Mouse (Mus musculus) liver, embryonic 14.5 days (tissue): ENCODE measurements around the gene Csad. TPM values are rescaled to one million over a fixed set of nuclear protein-coding genes. Genes with fewer than 3 reads are reported as not detected.
A peak's percentile ranks its signal among the peaks of the same experiment; 100 is the strongest.

ENCODE experiments used
- ATAC-seq: fragments of 200-750 bp; cut with Nextera tagmentation; 2 replicates; pipeline ENCODE4 v1.8.0; 2017; ENCODE audit warnings: moderate number of reproducible peaks, mild to moderate bottlenecking, moderate library complexity; ENCODE audit not compliant: insufficient read depth
- DNase-seq, 3 experiments: peaks; one replicate each; pipeline ENCODE4 v3.0.0-alpha.2; 2012 to 2013; ENCODE audit warnings: low read depth in 3 of 3, low spot score in 3 of 3
- H3K27ac ChIP-seq: fragments of 300-500 bp; sonication (generic); 2 replicates; pipeline ENCODE4 v1.5.1; 2014; ENCODE audit warnings: moderate library complexity, mild to moderate bottlenecking, control low read depth, inconsistent platforms
- H3K27me3 ChIP-seq: fragments of 300-500 bp; sonication (generic); 2 replicates; pipeline ENCODE4 v1.6.1; 2014; ENCODE audit warnings: mild to moderate bottlenecking, low read length, moderate library complexity; ENCODE audit not compliant: control insufficient read depth, insufficient read depth
- H3K36me3 ChIP-seq: fragments of 300-500 bp; sonication (generic); replicated peaks from 2 replicates; pipeline ENCODE4 v1.6.1; 2014; ENCODE audit warnings: low read depth; ENCODE audit not compliant: control insufficient read depth, insufficient read depth
- H3K4me1 ChIP-seq, 2 experiments: fragments of 200-500 bp in 1 of 2; fragments of 300-500 bp in 1 of 2; sonication (generic) in 1 of 2; replicated peaks; 2 replicates each; pipeline ENCODE4 v1.6.1; 2012 to 2014; ENCODE audit warnings: antibody characterized with exemption in 1 of 2, inconsistent platforms in 1 of 2, low read length in 1 of 2; ENCODE audit not compliant: control insufficient read depth in 2 of 2, insufficient read depth in 2 of 2
- H3K4me2 ChIP-seq: fragments of 300-500 bp; sonication (generic); 2 replicates; pipeline ENCODE4 v1.6.1; 2014; ENCODE audit warnings: low read depth, mild to moderate bottlenecking, control low read depth, moderate library complexity
- H3K4me3 ChIP-seq, 2 experiments: fragments of 200-500 bp in 1 of 2; fragments of 300-500 bp in 1 of 2; sonication (generic) in 1 of 2; 2 replicates each; pipeline ENCODE4 v1.5.1; 2012 to 2014; ENCODE audit warnings: low read depth in 2 of 2, low read length in 2 of 2, mild to moderate bottlenecking in 2 of 2, control low read depth in 1 of 2, inconsistent platforms in 1 of 2, moderate library complexity in 1 of 2; ENCODE audit not compliant: insufficient read depth in 1 of 2
- H3K9ac ChIP-seq: fragments of 300-500 bp; sonication (generic); replicated peaks from 2 replicates; pipeline ENCODE4 v1.6.1; 2014; ENCODE audit warnings: mild to moderate bottlenecking, control low read depth, moderate library complexity
- H3K9me3 ChIP-seq: fragments of 300-500 bp; sonication (generic); 2 replicates; pipeline ENCODE4 v1.6.1; 2016; ENCODE audit warnings: low read length, mixed read lengths; ENCODE audit not compliant: control insufficient read depth
- CTCF ChIP-seq: IDR thresholded peaks from 2 replicates; pipeline ENCODE4 v1.5.1; 2016; ENCODE audit warnings: antibody characterized with exemption, low read depth, control low read depth
- EP300 ChIP-seq: IDR thresholded peaks from 2 replicates; pipeline ENCODE4 v1.6.1; 2016; ENCODE audit warnings: antibody characterized with exemption, low read depth
- WGBS: fragments of 180-500 bp; shearing (Covaris S2); extraction: QIAGEN DNeasy Blood & Tissue Kit; methylation state at CpG from one replicate; pipeline ENCODE4 v1.1.7; 2014; ENCODE audit not compliant: insufficient replicate concordance; 5-methylcytosine and 5-hydroxymethylcytosine counted together
- polyA plus RNA-seq, 2 experiments: library from polyadenylated mRNA; depleted of rRNA in 1 of 2; stranded (reverse) in 1 of 2; unstranded in 1 of 2; fragments of >200 nt; fragmentation: Nextera tagmentation in 1 of 2; extraction: Ambion mirVana in 1 of 2; gene quantifications; 2 replicates each; pipeline versions ENCODE4 v1.2.1 to v1.2.3; 2012 to 2014

Csad gene
- polyA plus RNA-seq, 2 experiments: 17.9 to 24.0 TPM

- no peak for TF ChIP-seq EP300
- Histone ChIP-seq H3K27ac (no peak overlapping the region), H3K4me2 (no peak overlapping the region), H3K36me3 (peaks cover 46% of the 10 kb centered on the region), H3K27me3 (no peaks in the 10 kb centered on the region), H3K9ac (no peak overlapping the region), H3K9me3 (no peaks in the 10 kb centered on the region), H3K4me1 (peaks cover 6 to 14% of the 10 kb centered on the region in 2 experiments), H3K4me3 (no peak overlapping the region)
- 82% methylated on average over 8 of the region's 8 CpGs for WGBS
- DNase-seq (no peak), ATAC-seq (no peak)
Measured at GRCm38 (mm10) chr15:102209114-102209513, 4.6 kb upstream of the Csad start.

DNA sequence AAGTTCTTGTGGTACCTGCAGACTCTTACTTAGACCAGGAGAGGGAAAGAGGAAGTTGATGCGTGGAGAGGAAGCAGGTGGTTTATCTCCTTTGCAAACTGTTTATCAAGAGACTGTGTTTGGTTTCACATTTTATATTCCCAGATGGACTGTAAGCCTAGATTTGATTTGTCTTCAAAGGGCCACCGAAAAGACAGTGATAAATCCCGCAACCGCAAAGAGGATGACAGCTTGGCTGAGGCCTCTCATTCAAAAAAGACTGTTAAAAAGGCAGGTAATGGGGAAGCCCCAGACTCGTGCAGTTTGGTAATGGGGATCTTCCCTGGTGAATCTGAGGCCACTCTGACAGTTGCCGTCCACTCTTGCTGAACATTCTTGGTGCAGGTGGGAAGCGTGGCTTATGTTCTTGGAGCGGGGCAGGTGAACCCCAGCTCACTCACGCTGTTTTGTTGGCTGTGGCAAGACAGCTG is 3.6 kb upstream of the Csad start:
- WGBS: 48% methylated on average over 9 of the region's 9 CpGs
- Histone ChIP-seq H3K36me3 (peaks cover 44% of the 10 kb centered on the region), H3K4me1 (peaks cover 6 to 14% of the 10 kb centered on the region in 2 experiments), H3K4me3 (no peak overlapping the region), H3K9ac (no peak overlapping the region), H3K4me2 (no peak overlapping the region), H3K27me3 (no peaks in the 10 kb centered on the region), H3K27ac (no peak overlapping the region), H3K9me3 (no peaks in the 10 kb centered on the region)
- no peak for TF ChIP-seq EP300
- no peak for TF ChIP-seq CTCF
- no peak for DNase-seq
- no peak for ATAC-seq

DNA sequence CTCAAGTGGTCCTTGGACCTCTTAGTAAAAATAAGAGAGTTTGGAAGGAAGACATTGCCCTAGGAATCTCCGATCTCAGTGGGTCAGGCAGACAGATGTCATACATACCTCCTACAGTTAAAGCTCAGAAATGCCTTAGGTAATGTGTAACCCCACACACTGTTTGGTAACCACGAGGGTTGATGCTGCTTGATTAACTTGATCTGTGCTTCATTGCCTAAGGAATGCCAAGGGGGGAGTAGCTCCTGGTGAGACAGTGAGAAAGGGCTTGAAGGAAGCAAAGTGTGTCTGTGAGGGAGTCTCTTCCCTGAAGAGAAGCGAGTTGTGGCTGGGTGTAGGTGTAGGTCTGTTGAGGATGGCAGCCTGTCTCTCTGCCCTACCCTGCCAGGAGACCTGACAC is 2.8 kb upstream of the Csad start:
- no peaks in the 10 kb centered on the region for H3K27me3 ChIP-seq
- no peak for ATAC-seq
- no peak for TF ChIP-seq EP300
- no peak for TF ChIP-seq CTCF
- 67% methylated on average over 3 of the region's 3 CpGs for WGBS
- no peaks in the 10 kb centered on the region for H3K9me3 ChIP-seq
- peaks cover 7 to 19% of the 10 kb centered on the region in 2 experiments for H3K4me1 ChIP-seq
- H3K4me2 ChIP-seq: no peak overlapping the region
- no peak overlapping the region for H3K9ac ChIP-seq
- DNase-seq: no peak
- H3K4me3 ChIP-seq: no peak overlapping the region
- no peak overlapping the region for H3K27ac ChIP-seq
- H3K36me3 ChIP-seq: peaks cover 36% of the 10 kb centered on the region

- H3K27ac ChIP-seq: no peak overlapping the region
- WGBS: 75% methylated on average over 8 of the region's 8 CpGs
- no peak overlapping the region; the same call in 1 of the 2 replicates for H3K9ac ChIP-seq
- H3K27me3 ChIP-seq: no peaks in the 10 kb centered on the region
- H3K9me3 ChIP-seq: no peaks in the 10 kb centered on the region
- peaks cover 8 to 21% of the 10 kb centered on the region in 2 experiments for H3K4me1 ChIP-seq
- peaks cover 29% of the 10 kb centered on the region for H3K36me3 ChIP-seq
- ATAC-seq (no peak), DNase-seq (no peak)
- TF ChIP-seq CTCF (no peak), EP300 (no peak)
- peak overlapping the region; percentile 20; the same call in 1 of the 2 replicates for H3K4me2 ChIP-seq
- H3K4me3 ChIP-seq: no peak overlapping the region
Measured at GRCm38 (mm10) chr15:102205779-102206178, 1.3 kb upstream of the Csad start.

GRCm38 (mm10) chr15:102203835-102204381 is 616 bp downstream of the Csad start:
- WGBS: 0% methylated on average over 37 of the region's 72 CpGs
- peak overlapping the region; percentile 93 for H3K9ac ChIP-seq
- H3K36me3 ChIP-seq: peaks cover 20% of the 10 kb centered on the region
- TF ChIP-seq EP300 (no peak), CTCF (no peak)
- peak overlapping the region; percentile 99 for H3K4me2 ChIP-seq
- no peaks in the 10 kb centered on the region for H3K9me3 ChIP-seq
- DNase-seq (peak; percentile 39 to 51 (median 47)), ATAC-seq (peak; percentile 63)
- peak overlapping the region; percentile 72 for H3K27ac ChIP-seq
- peaks cover 8 to 21% of the 10 kb centered on the region in 2 experiments for H3K4me1 ChIP-seq
- H3K27me3 ChIP-seq: no peaks in the 10 kb centered on the region
- peak overlapping the region; percentile 90 to 97 for H3K4me3 ChIP-seq
